Mouse (Mus musculus) midbrain, embryonic 12.5 days (tissue): ENCODE results near the gene Psmd1. TPM values are rescaled to one million over a fixed set of nuclear protein-coding genes. Genes with fewer than 3 reads are reported as not detected.

Experiments used
- ATAC-seq: fragments of 200-750 bp; cut with Nextera tagmentation; 2 replicates; pipeline ENCODE4 v1.8.0; 2017; ENCODE audit warnings: low read depth, moderate TSS enrichment, moderate library complexity; ENCODE audit not compliant: low FRiP score
- H3K27ac ChIP-seq: fragments of 300-500 bp; sonication (generic); replicated peaks from 2 replicates; pipeline ENCODE4 v1.5.1; 2016; ENCODE audit warnings: mild to moderate bottlenecking
- H3K27me3 ChIP-seq: fragments of 300-500 bp; sonication (generic); 2 replicates; pipeline ENCODE4 v1.6.1; 2016; ENCODE audit warnings: mild to moderate bottlenecking
- H3K36me3 ChIP-seq: fragments of 300-500 bp; sonication (generic); 2 replicates; pipeline ENCODE4 v1.6.1; 2016
- H3K4me1 ChIP-seq: fragments of 300-500 bp; sonication (generic); 2 replicates; pipeline ENCODE4 v1.6.1; 2016
- H3K4me2 ChIP-seq: fragments of 300-500 bp; sonication (generic); replicated peaks from 2 replicates; pipeline ENCODE4 v1.6.1; 2016; ENCODE audit warnings: mild to moderate bottlenecking, moderate library complexity
- H3K4me3 ChIP-seq: fragments of 300-500 bp; sonication (generic); 2 replicates; pipeline ENCODE4 v1.5.1; 2016; ENCODE audit warnings: mild to moderate bottlenecking
- H3K9ac ChIP-seq: fragments of 300-500 bp; sonication (generic); replicated peaks from 2 replicates; pipeline ENCODE4 v1.6.1; 2016; ENCODE audit warnings: mild to moderate bottlenecking, moderate library complexity
- H3K9me3 ChIP-seq: fragments of 300-500 bp; sonication (generic); 2 replicates; pipeline ENCODE4 v1.6.1; 2016; ENCODE audit warnings: mild to moderate bottlenecking
- WGBS: fragments of 180-500 bp; shearing (Covaris S2); methylation state at CpG from one replicate; pipeline ENCODE4 v1.1.7; 2016; 5-methylcytosine and 5-hydroxymethylcytosine counted together
- polyA plus RNA-seq: library from polyadenylated mRNA; unstranded; fragments of >200 nt; fragmentation: Nextera tagmentation; extraction: Ambion mirVana; gene quantifications from 2 replicates; pipeline ENCODE4 v1.2.1, GENCODE M21; 2016

Psmd1 gene
- polyA plus RNA-seq, 1 experiment from 2014 or later, result 195 TPM

DNA sequence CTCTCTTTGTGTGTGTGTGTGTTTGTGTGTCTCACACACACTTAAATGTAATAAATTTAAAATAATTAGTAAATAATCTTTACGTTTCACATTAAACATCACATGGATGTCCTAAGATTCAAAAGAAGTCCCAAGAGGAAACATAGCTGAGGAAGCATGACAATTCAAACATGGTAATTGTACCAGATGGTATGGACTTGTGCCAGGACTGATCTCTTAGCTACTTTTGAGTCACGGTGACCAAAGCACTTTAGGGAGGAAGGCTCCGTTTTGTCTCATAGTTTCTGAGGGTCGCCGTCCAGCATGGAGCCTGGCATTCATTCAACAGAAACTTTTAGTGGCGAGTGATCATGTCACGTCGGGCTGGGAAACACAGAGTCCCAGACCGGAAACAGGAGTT lies 84.0 kb downstream of the Psmd1 start:
- Histone ChIP-seq H3K4me1 (no peaks in the 10 kb centered on the region), H3K27ac (no peak overlapping the region), H3K4me2 (no peak overlapping the region), H3K36me3 (no peaks in the 10 kb centered on the region), H3K4me3 (no peak overlapping the region), H3K9me3 (no peaks in the 10 kb centered on the region), H3K9ac (no peak overlapping the region), H3K27me3 (no peaks in the 10 kb centered on the region)
- WGBS, result 92% methylated on average over 9 of the region's 9 CpGs
- ATAC-seq, result no peak

DNA sequence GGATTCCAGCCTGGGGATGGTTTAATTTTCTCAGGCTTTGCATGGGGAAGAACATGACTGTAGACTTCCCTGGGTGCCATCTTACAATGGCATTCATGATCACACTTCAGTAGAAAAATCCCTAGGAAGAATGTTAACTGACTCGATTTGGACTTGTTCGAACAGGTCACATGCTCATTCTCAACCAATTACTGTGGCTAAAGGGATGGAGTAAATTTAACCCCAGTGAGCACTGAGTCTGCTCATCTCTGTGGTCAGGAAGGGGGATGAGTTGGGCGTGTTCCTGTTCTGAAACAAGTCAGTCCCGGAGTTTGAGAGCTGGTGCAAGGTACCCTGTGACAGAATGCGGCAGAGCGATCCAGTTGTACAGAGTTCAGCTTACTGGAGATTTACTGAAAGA lies 86.7 kb downstream of the Psmd1 start:
- 83% methylated on average over 6 of the region's 6 CpGs for WGBS

DNA sequence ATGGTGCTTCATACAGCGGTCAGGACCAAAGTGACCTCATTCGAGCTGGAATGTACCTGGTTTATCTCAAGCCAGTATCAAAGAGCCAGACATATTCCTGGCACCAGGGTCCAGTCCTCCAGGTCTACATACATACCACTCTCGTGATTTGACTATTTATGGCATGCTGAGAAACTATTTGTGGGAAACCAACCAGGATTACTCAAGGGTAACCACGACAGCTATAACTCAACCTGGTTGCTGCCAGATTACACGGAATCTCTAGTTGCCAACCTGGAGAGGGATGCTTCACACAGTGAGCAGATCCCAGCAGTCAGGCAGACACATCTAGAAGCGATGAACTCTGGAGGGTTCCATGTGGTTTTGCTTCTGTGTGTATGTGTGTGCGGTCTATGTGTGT lies 87.2 kb downstream of the Psmd1 start:
- H3K27me3 ChIP-seq, result no peaks in the 10 kb centered on the region
- no peak overlapping the region for H3K9ac ChIP-seq
- H3K9me3 ChIP-seq, result no peaks in the 10 kb centered on the region
- no peak overlapping the region for H3K27ac ChIP-seq
- ATAC-seq, result no peak
- H3K36me3 ChIP-seq, result no peaks in the 10 kb centered on the region
- H3K4me1 ChIP-seq, result peaks cover 14% of the 10 kb centered on the region
- no peak overlapping the region for H3K4me2 ChIP-seq
- 91% methylated on average over 7 of the region's 7 CpGs for WGBS
- H3K4me3 ChIP-seq, result no peak overlapping the region

More for the DNA sequence above, 86.7 kb downstream of the Psmd1 start:
- ATAC-seq, result no peak
- no peak overlapping the region for H3K4me3 ChIP-seq
- H3K4me1 ChIP-seq, result peaks cover 13% of the 10 kb centered on the region
- no peaks in the 10 kb centered on the region for H3K9me3 ChIP-seq
- H3K9ac ChIP-seq, result no peak overlapping the region
- no peaks in the 10 kb centered on the region for H3K36me3 ChIP-seq
- H3K27me3 ChIP-seq, result no peaks in the 10 kb centered on the region
- H3K27ac ChIP-seq, result no peak overlapping the region
- no peak overlapping the region for H3K4me2 ChIP-seq

DNA sequence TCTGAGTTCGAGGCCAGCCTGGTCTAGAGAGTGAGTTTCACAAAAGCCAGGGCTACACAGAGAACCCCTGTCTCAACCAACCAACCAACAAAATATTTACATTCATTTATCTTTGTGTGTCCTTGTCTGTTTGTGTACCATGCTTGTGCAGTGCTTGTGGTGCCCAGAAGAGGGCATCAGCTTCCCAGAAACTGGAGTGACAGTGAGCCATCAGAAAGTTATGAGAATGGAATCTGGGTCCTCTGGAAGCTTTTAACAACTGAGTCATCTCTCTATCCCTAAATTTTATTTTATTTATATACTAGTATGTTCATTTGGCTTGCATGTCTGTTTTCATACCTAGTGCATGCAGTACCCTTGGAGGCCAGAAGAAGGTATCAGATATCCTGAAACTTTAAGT lies 88.4 kb downstream of the Psmd1 start:
- Histone ChIP-seq H3K4me3 (no peak overlapping the region), H3K36me3 (no peaks in the 10 kb centered on the region; the same call in 1 of the 2 replicates), H3K4me1 (peaks cover 14% of the 10 kb centered on the region), H3K27me3 (no peaks in the 10 kb centered on the region), H3K4me2 (no peak overlapping the region), H3K9ac (no peak overlapping the region), H3K27ac (no peak overlapping the region), H3K9me3 (no peaks in the 10 kb centered on the region)
- no peak for ATAC-seq
- 90% methylated on average over 1 of the region's 1 CpGs for WGBS

DNA sequence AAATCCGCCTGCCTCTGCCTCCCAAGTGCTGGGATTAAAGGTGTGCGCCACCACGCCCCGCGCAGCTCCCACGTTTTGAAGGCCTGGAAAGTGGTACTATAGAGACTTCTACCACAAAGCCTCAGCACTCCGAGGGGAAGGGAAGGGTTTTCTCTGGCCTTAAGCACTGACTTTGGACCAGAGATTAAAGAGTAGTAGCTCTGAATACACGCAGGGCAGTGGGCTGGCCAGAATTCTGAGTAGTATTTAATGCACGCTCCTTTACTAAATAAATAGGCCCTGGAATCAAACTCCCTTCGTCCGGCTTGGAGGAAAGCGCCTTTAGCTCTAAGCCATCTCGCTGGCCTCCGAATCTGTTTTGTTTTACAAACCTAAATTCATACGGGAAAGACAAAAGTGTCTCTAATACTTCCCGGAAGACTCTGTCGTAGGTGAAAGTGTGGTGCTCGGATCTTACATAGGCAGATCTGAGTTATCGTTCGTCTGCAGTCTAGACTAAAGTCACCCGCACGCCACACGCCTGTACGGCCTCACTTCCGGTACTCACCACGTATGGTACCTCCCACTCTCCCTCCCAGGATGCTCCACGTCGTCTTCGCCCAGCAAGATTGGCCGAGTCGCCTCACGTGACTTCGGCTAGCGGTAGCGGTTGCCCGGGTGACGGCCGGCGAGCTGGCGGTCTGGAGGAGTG lies 90.1 kb downstream of the Psmd1 start, which contains the start of gene Armc9:
Armc9 (plus strand) TSS at position 648 of the 691 bp plus-strand sequence.
- peak within 1 kb of the TSS; percentile 84 for H3K4me2 ChIP-seq
- H3K9ac ChIP-seq, result peak within 1 kb of the TSS; percentile 82
- H3K27ac ChIP-seq, result peak within 1 kb of the TSS; percentile 74
- peak; percentile 100 for ATAC-seq
- H3K9me3 ChIP-seq, result no peaks in the 10 kb centered on the region
- peak within 1 kb of the TSS; percentile 83 for H3K4me3 ChIP-seq
- H3K4me1 ChIP-seq, result peaks cover 14% of the 10 kb centered on the region
- no peaks in the 10 kb centered on the region for H3K27me3 ChIP-seq
- 4% methylated on average over 40 of the region's 40 CpGs for WGBS
- H3K36me3 ChIP-seq, result no peaks in the 10 kb centered on the region; the same call in 1 of the 2 replicates

DNA sequence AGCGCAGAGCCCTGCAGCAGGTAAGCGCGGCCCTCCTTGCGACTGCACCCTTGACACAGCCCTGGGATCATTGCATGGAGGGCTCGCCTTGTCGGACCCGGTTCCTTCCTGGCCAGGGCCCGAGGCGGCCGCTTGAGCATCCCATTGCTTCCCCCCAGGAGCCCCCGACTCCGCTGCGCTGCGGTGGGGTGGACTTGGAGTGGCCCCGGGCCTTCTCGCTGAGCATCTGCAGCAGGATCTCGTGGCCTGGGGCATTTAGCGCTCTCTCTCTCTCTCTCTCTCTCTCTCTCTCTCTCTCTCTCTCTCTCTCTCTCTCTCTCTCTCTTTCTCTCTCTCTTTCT lies 90.6 kb downstream of the Psmd1 start:
- peaks cover 14% of the 10 kb centered on the region for H3K4me1 ChIP-seq
- ATAC-seq, result no peak
- peak overlapping the region; percentile 82 for H3K9ac ChIP-seq
- 1% methylated on average over 18 of the region's 18 CpGs for WGBS
- H3K27me3 ChIP-seq, result no peaks in the 10 kb centered on the region
- H3K4me2 ChIP-seq, result peak overlapping the region; percentile 84
- peak overlapping the region; percentile 74; the same call in 1 of the 2 replicates for H3K27ac ChIP-seq
- H3K36me3 ChIP-seq, result peaks cover 3% of the 10 kb centered on the region; the same call in 1 of the 2 replicates
- H3K4me3 ChIP-seq, result peak overlapping the region; percentile 83
- H3K9me3 ChIP-seq, result no peaks in the 10 kb centered on the region

DNA sequence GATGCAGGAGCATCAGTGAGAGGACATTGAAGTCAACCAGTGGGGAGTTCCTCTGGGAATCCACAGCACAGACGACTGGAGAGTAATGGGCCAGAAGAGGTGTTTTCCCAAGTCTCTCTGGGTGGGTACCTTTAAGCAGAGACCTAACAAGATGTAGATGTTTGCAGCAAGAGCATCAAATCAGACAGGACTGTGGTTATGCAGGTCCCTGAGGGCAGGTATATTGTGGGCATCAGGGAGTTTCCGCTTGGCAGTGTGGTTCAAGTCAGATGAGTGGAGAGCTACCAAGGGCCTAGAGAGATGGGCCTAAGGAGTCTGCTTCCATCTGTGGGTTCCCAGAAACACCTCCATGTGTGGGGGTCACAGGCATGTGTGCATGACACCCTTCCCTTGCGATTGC lies 91.9 kb downstream of the Psmd1 start:
- no peaks in the 10 kb centered on the region for H3K9me3 ChIP-seq
- no peak overlapping the region for H3K27ac ChIP-seq
- peak overlapping the region; percentile 82; the same call in 1 of the 2 replicates for H3K9ac ChIP-seq
- H3K4me1 ChIP-seq, result peaks cover 14% of the 10 kb centered on the region
- H3K27me3 ChIP-seq, result no peaks in the 10 kb centered on the region
- WGBS, result 81% methylated on average over 3 of the region's 3 CpGs
- no peak overlapping the region for H3K4me3 ChIP-seq
- peaks cover 15% of the 10 kb centered on the region for H3K36me3 ChIP-seq
- ATAC-seq, result no peak
- peak overlapping the region; percentile 84; the same call in 1 of the 2 replicates for H3K4me2 ChIP-seq

DNA sequence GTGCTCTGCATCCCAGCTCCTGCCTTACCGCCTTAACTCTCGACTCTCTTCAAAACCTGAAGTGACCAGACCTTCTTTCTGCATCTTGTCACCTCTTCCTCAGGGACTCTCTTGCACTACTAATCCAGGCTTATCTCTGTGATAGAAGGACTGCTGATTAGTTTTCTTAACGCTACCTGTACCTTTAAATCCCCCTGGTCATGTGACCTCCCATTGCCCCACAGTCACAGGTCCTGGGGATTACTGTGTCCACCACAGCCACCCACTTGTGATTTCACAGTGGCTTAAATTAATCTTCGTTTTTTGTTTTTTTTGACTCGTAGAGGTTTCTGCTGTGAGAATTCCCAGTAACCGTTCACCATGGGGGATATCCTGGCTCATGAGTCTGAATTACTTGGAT lies 92.4 kb downstream of the Psmd1 start:
- ATAC-seq, result no peak
- Histone ChIP-seq H3K9me3 (no peaks in the 10 kb centered on the region), H3K36me3 (peaks cover 21% of the 10 kb centered on the region), H3K4me3 (no peak overlapping the region), H3K9ac (no peak overlapping the region), H3K4me2 (no peak overlapping the region), H3K27me3 (no peaks in the 10 kb centered on the region), H3K27ac (no peak overlapping the region), H3K4me1 (peaks cover 14% of the 10 kb centered on the region)
- WGBS, result 91% methylated on average over 6 of the region's 6 CpGs

DNA sequence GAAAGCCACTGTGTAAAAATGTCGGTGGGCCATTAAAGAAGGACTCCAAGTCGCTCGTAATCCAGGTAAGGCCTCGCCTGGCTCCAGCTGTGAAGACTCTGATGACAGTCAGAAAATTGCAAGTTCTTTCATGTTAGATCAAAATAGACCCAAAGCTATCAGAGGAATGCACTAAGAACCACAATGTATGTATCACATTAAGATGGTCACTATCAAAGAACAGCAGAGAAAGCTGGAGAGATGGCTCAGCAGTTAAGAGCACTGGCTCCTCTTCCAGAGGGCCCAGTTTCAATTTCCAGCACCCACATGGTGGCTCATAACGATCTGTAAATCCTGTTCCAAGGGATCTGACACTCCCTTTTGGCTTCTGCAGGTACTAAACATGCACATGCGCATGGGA lies 95.9 kb downstream of the Psmd1 start:
- Histone ChIP-seq H3K9ac (no peak overlapping the region), H3K27ac (no peak overlapping the region), H3K9me3 (no peaks in the 10 kb centered on the region), H3K4me2 (no peak overlapping the region), H3K4me3 (no peak overlapping the region), H3K36me3 (peaks cover 53% of the 10 kb centered on the region), H3K27me3 (no peaks in the 10 kb centered on the region), H3K4me1 (peaks cover 10% of the 10 kb centered on the region)
- 91% methylated on average over 6 of the region's 6 CpGs for WGBS
- no peak for ATAC-seq

DNA sequence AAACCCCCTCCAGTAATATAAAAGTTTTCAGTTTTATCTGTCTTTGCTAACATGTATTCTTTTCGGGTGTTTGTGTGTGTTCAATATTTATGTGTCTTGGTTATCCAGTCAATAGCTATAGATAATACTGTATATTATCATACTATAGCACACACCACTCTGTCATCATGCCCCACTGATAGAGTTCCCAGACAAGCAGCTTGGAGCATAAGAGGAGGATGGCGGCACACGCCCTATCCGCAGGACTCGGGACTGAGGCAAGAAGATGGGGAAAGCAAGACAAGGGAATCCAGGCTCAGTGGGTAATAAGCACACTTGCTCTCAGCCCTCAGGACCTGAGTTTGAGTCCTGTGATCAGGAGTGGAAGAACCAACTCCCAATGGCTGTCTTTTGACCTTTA lies 96.3 kb downstream of the Psmd1 start:
- Histone ChIP-seq H3K4me1 (peaks cover 6% of the 10 kb centered on the region), H3K9ac (no peak overlapping the region), H3K36me3 (peaks cover 57% of the 10 kb centered on the region), H3K4me3 (no peak overlapping the region), H3K27me3 (no peaks in the 10 kb centered on the region), H3K4me2 (no peak overlapping the region), H3K9me3 (no peaks in the 10 kb centered on the region), H3K27ac (no peak overlapping the region)
- no peak for ATAC-seq
- 97% methylated on average over 5 of the region's 5 CpGs for WGBS

DNA sequence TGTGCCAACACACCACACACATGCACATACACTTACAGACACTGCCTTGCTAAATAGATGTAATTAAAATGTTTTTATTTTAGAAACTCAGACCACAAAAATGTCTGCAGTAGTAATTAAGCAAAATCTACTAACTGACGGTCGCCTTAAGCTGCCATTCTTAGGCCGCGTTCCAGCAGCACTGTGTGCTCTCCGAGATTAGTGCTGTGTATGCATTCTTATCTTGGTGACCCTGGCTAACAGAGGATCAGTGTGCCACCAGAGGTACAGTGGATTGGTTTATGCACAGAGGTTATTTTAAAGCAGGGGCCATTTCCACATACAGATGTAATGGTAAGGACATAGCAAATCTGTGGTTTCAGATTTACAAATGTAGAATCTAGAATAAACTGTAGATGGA lies 96.9 kb downstream of the Psmd1 start:
- Histone ChIP-seq H3K27me3 (no peaks in the 10 kb centered on the region), H3K4me1 (0 out of 2 replicates have a peak, but pooled peaks cover under 1% of the 10 kb centered on the region), H3K36me3 (peaks cover 61% of the 10 kb centered on the region), H3K9me3 (no peaks in the 10 kb centered on the region), H3K4me3 (no peak overlapping the region), H3K27ac (no peak overlapping the region), H3K9ac (no peak overlapping the region), H3K4me2 (no peak overlapping the region)
- no peak for ATAC-seq
- WGBS, result 97% methylated on average over 5 of the region's 5 CpGs

DNA sequence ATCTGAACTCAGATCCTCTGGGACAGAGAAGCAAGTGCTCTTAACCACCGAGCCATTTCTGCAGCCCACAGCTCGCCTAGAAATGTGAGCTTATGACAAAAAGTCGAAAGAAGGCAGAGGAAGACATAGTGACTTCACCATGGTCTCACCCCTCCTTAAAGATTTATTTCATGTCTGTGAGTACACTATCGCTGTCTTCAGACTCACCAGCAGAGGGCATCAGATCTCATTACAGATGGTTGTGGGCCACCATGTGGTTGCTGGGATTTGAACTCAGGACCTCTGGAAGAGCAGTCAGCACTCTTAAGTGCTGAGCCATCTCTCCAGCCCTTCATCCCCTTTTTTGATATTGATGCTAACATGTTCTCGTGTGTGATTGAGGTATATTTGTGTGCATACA lies 110.4 kb downstream of the Psmd1 start:
- no peaks in the 10 kb centered on the region for H3K9me3 ChIP-seq

DNA sequence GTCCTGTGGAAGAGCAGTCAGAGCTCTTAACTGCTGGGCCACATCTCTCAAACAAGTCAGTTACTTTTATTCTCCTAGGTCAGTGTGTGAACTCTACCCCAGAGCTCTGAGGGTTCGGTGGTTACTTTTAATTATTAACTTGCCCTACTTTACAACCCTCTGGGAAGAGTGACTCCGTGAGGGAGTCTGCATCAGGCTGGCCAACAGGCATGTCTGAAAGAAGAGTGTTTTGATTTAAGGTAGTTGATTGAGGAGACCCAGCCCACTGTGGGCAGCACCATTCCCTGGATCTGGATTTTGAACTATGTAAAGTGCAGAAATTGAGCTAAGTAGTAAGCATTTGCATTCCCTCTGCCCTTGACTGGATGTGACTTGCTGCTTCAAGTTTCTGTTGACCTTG lies 111.9 kb downstream of the Psmd1 start:
- H3K4me3 ChIP-seq, result no peak overlapping the region
- no peak for ATAC-seq
- H3K27me3 ChIP-seq, result no peaks in the 10 kb centered on the region
- H3K27ac ChIP-seq, result no peak overlapping the region
- H3K9ac ChIP-seq, result no peak overlapping the region
- no peak overlapping the region for H3K4me2 ChIP-seq
- H3K9me3 ChIP-seq, result no peaks in the 10 kb centered on the region
- 94% methylated on average over 2 of the region's 2 CpGs for WGBS
- no peaks in the 10 kb centered on the region for H3K4me1 ChIP-seq
- peaks cover 53% of the 10 kb centered on the region for H3K36me3 ChIP-seq

More for the DNA sequence above, 110.4 kb downstream of the Psmd1 start:
- Histone ChIP-seq H3K4me1 (no peaks in the 10 kb centered on the region), H3K36me3 (peaks cover 54% of the 10 kb centered on the region), H3K27ac (no peak overlapping the region), H3K9ac (no peak overlapping the region), H3K4me2 (no peak overlapping the region), H3K4me3 (no peak overlapping the region), H3K27me3 (no peaks in the 10 kb centered on the region)
- no peak for ATAC-seq
- WGBS, result 93% methylated on average over 5 of the region's 5 CpGs
